Mouse (Mus musculus) c-Kit-positive CD71-positive TER-119-negative erythroid progenitor cells, embryonic 14.5 days (primary cell): ENCODE data around the gene Kcnj12.

Source experiments
- DNase-seq: peaks from one replicate; pipeline ENCODE4 v3.0.0-alpha.2; 2013; ENCODE audit warnings: low read depth

Kcnj12 gene

GRCm38 (mm10) chr11:61022550-61023391, at the start of gene Kcnj12:
Gene Kcnj12 (plus strand): TSS chr11:61022564.
- DNase-seq, result no peak

GRCm38 (mm10) chr11:60975097-60975496, 47.3 kb upstream of the Kcnj12 start:
- DNase-seq, result no peak

DNA sequence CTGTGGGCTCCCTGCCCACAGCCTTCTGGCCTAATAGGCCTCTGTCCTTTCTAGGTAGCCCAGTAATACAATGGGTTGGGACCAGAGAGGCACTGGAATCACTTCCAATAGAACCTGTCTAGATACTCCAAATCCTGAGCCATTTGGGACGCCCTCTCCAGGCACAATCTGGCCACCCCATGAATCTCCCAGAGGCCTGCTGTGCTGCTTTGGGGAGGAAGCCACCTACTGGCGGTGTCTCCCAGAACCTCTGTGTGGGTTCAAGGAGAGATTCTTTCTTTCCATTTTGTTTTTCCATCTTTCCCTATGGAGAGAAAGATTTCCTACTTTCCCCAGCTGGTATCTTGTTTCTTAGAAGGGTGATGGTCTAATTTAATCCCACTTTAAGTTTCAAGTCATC, 46.1 kb upstream of the Kcnj12 start:
- DNase-seq, result no peak

GRCm38 (mm10) chr11:60976742-60977141, 45.6 kb upstream of the Kcnj12 start:
- no peak for DNase-seq

DNA sequence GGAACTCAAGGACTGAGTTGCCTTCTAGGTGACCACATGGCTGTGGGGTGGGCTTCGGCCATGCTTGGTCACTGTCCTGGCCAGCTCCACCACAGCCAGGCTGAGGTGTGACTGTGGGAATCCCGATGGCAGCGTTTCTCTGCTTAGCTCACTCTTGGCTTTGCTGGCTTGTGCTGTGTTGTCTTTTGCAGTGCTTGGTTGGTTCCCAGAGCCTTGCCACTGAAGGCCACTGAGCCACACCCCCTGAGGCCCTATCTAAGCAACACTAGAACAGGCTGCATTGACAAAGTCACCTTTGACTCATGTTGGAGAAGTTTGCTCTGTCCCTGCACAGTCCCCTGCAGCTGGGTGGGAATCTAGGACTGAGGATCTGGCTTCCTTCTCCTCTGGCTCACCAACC, 45.2 kb upstream of the Kcnj12 start:
- no peak for DNase-seq

DNA sequence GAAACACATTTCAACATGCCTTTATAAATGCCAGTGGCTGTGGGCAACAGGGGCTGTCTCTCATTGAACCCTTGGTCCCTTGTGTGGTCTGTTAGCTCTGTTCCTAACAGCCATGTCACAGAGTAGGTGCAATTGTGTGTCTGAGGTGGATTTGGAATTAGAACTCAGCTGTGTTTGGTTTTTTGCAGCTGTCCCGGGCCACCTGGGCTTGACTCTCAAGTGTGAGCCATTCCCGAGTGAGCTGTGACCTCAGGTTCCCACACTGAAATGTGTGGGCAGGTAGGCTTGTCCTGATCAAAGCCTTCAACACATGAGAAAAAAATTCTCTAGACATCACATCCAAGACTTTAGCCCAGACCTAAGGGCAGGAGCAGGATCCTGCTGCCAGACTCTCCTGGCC, 43.7 kb upstream of the Kcnj12 start:
- DNase-seq, result no peak

GRCm38 (mm10) chr11:60979788-60980187, 42.6 kb upstream of the Kcnj12 start:
- no peak for DNase-seq

GRCm38 (mm10) chr11:60981693-60982486, 40.5 kb upstream of the Kcnj12 start:
- DNase-seq, result no peak

DNA sequence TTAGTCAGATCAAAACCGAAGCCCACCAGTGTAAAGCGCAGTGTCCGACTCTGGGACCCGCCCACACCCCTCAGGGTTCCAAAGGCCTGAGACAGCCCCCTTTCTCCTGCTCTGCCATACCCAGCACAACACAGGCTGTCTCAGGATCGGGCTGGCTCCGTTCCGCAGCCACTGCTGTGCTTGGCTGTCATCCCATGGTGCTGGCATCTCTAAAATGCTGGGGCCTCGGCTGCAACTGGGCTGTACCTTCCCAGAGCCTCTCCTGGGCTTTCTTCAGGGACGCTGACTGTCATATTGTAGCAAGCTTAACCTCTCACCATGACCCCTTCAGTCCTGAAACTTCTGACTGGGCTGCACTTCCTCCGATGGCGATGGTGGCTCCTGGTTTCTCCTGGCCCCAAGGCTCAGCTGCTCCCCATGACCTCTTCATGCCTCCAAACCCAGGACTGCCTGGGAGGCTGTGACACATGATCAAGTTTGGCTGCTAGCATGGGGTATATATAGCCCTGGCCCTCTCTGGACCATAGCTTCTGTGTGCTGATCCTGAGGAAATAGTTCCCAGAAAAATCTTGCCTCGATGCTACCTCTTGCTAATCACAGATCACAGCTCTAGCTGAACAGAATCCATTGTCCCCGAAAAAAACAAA, 37.3 kb upstream of the Kcnj12 start:
- no peak for DNase-seq

DNA sequence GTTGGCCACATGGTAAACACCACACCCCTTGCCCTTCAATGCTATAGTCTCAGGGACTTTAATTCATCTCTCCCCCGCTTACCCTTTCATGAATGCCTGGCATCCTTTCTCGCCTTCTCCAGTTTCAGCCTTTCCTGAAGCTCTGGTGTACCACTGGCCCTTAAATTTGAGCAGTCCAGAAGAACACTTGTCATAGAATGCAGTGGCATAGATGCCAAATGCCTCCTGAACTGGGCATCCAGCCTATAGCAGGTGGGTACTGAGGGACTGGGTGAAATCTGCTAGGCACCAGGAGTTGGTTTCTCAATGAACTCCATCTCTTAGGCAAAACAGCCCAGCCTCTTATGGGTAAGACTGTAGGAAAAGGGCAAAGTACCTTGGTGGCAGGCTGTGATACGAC, 31.9 kb upstream of the Kcnj12 start:
- no peak for DNase-seq

DNA sequence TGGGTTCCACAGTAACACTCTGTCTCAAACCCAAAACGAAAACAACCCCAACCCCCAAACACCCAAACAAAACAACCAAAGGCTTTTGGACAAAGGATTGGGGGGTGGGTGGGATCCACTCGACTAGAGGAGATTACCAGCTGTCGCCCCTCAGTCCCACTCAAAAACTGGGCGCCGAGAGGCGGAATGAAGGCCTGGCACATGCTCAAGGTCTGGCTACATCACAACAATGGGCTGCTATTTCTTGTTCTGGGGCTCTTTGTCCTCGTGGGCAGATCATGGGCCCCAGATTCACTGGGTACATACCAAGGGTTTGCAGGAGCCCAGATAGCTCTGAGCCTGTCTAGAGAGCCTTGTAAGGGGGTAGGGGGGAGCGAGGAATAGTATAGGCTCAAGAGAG, 19.6 kb upstream of the Kcnj12 start:
- no peak for DNase-seq

DNA sequence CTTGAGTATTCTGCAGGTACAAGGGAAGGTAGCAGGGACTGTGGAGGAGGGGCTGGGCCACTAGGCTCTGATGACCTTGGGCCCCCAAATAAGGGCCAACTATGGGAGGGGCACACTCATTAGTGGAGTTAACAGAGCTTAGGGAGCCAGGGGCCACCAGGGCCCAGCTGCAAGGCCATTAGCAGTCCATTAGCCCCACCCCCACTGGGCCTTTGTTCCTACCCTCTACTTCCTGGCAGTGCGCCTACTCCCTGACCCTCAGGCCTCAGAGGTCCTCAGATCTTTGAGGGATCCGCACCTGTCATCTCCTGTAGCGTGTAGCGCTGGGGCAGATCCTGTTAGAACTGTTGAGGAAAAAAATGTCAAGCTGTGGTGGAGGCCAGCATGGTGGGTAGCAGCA, 18.3 kb upstream of the Kcnj12 start:
- DNase-seq, result no peak

GRCm38 (mm10) chr11:61004781-61005180, 17.6 kb upstream of the Kcnj12 start:
- no peak for DNase-seq

DNA sequence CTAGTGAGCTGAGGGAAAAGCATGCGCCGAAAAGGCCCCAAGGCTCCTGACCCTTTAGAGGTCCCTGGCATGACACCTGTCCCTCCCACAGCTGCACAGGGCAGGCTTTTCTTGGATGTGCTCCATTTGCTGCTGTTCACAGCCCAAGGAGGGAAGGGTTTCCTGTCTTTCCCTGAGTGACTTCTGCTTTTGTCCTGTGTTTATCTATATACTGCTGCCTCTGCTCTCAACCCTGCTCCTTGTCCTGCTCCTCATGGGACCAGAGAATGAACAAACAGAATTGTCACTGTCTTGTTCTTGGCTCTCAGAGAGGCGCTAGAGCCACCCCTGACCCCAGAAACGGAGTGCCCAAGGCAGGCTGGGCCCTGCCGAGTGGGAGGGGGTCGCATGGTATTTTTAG, 17.0 kb upstream of the Kcnj12 start:
- DNase-seq, result no peak

- no peak for DNase-seq
These were observed 10.5 kb upstream of the Kcnj12 start for GRCm38 (mm10) chr11:61011736-61012294.

GRCm38 (mm10) chr11:61016866-61017398, 5.4 kb upstream of the Kcnj12 start:
- DNase-seq, result no peak

DNA sequence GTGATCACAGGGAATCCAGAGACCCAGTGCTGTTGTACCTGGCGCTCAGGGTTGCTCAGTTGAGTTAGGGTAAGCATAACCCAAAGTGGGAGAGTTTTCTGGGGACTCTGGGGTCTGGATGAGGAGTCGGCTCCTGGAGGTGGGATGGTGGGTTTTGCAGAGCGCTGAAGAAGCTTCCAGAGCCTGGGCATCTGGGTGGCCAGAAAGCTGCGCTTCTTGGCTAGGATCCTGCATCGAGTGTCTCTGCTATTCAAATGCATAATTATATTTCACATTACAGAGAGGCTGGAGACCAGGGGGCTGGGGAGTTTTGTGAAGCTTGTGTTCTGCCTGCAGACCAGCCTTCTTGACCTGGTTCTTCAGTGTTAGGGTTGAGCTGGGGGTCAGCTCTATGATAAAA, 1.2 kb upstream of the Kcnj12 start:
- no peak for DNase-seq

DNA sequence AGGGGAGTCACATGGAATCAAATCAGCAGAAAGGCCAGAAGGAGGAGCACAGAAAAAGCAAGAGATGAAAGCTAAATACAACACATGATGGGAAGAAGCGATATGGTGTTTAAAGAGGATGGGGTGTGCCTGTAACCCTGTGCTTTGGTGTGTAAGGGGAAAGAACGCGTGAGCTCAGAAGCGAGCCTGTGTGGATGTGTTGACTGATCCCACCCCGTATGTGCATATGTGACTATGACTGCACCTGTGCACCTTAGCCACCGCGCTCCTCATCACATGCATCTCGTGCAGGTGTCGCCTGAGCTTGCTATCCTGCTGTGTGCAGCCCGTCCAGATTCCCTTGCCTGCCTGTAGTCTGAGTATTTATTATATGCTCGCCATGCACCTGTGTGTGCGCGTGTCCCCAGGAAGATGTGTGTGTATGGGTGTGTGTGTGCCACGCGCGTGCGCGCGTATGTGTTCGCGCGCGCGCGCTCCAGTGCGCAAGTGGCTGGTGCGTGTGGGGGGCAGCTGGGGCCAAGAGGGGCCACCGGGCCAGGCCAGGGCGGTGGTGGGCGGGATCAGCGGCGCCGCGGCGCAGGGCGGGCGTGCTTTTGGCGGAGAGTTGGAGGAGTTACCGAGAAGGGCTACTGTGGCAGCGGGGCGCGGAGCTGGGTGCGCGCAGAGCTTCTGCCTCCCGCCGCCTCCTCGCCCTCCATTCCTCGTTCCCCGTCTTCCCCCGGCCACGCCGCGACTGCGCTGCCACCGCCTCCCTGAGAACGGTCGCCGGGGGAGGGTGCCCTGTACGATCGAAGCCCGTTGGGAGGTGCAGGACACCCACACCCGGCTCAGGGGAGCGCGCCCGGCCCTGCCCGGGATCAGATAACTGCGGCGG, 451 bp upstream of the Kcnj12 start:
- DNase-seq, result no peak

- no peak for DNase-seq
These were observed 1.2 kb downstream of the Kcnj12 start for GRCm38 (mm10) chr11:61023416-61024200.

GRCm38 (mm10) chr11:61024388-61024787, 2.0 kb downstream of the Kcnj12 start:
- no peak for DNase-seq
